Mouse (Mus musculus): ENCODE measurements around the gene Ccnd2. TPM values are rescaled to one million over a fixed set of nuclear protein-coding genes. Genes with fewer than 3 reads are reported as not detected.

The Ccnd2 gene
- polyA plus RNA-seq, 1 experiment from 2014 or later = 875 TPM

GRCm38 (mm10) chr6:127142154-127143123 lies 9.6 kb downstream of the Ccnd2 start:
- no peak overlapping the region for H3K9ac ChIP-seq (ENCODE audit: low read depth, low read length)
- WGBS = 30% methylated on average over 9 of the region's 10 CpGs
- no peak overlapping the region for H3K27ac ChIP-seq (ENCODE audit: low read length)
- peaks cover 9% of the 10 kb centered on the region; the same call in 1 of the 2 replicates for H3K36me3 ChIP-seq (ENCODE audit: control insufficient read depth, insufficient read depth, low read length)
- H3K4me2 ChIP-seq (ENCODE audit: low read depth, low read length) = no peak overlapping the region
- ATAC-seq = peak; percentile 4; the same call in 1 of the 2 replicates
- peaks cover 41% of the 10 kb centered on the region for H3K4me1 ChIP-seq (ENCODE audit: control insufficient read depth, insufficient read depth, low read length)
- H3K9me3 ChIP-seq (ENCODE audit: control insufficient read depth, low read length) = no peaks in the 10 kb centered on the region
- no peaks in the 10 kb centered on the region for H3K27me3 ChIP-seq (replicated peaks; ENCODE audit: control insufficient read depth, insufficient read depth, low read length)
- no peak overlapping the region for H3K4me3 ChIP-seq (ENCODE audit: low read length)

- H3K9me3 ChIP-seq (ENCODE audit: control insufficient read depth, low read length) = no peaks in the 10 kb centered on the region
- H3K4me2 ChIP-seq (ENCODE audit: low read depth, low read length) = no peak overlapping the region
- H3K4me3 ChIP-seq (ENCODE audit: low read length) = no peak overlapping the region
- H3K27me3 ChIP-seq (replicated peaks; ENCODE audit: control insufficient read depth, insufficient read depth, low read length) = no peaks in the 10 kb centered on the region
- 94% methylated on average over 11 of the region's 11 CpGs for WGBS
- ATAC-seq = no peak
- H3K36me3 ChIP-seq (ENCODE audit: control insufficient read depth, insufficient read depth, low read length) = peaks cover 12% of the 10 kb centered on the region; the same call in 1 of the 2 replicates
- no peak overlapping the region for H3K9ac ChIP-seq (ENCODE audit: low read depth, low read length)
- H3K4me1 ChIP-seq (ENCODE audit: control insufficient read depth, insufficient read depth, low read length) = peaks cover 15% of the 10 kb centered on the region; the same call in 1 of the 2 replicates
- H3K27ac ChIP-seq (ENCODE audit: low read length) = no peak overlapping the region
These were observed 13.0 kb downstream of the Ccnd2 start for GRCm38 (mm10) chr6:127138962-127139361.

- H3K4me2 ChIP-seq (ENCODE audit: low read depth, low read length) = no peak overlapping the region
- H3K27ac ChIP-seq (ENCODE audit: low read length) = no peak overlapping the region
- 67% methylated on average over 16 of the region's 16 CpGs for WGBS
- no peak overlapping the region for H3K4me3 ChIP-seq (ENCODE audit: low read length)
- peaks cover 14% of the 10 kb centered on the region for H3K4me1 ChIP-seq (ENCODE audit: control insufficient read depth, insufficient read depth, low read length)
- H3K9me3 ChIP-seq (ENCODE audit: control insufficient read depth, low read length) = no peaks in the 10 kb centered on the region
- no peak for ATAC-seq
- peaks cover 23% of the 10 kb centered on the region; the same call in 1 of the 2 replicates for H3K36me3 ChIP-seq (ENCODE audit: control insufficient read depth, insufficient read depth, low read length)
- no peak overlapping the region for H3K9ac ChIP-seq (ENCODE audit: low read depth, low read length)
- H3K27me3 ChIP-seq (replicated peaks; ENCODE audit: control insufficient read depth, insufficient read depth, low read length) = no peaks in the 10 kb centered on the region
These were observed 18.4 kb downstream of the Ccnd2 start for GRCm38 (mm10) chr6:127133433-127134245.

GRCm38 (mm10) chr6:127132719-127133118 lies 19.3 kb downstream of the Ccnd2 start:
- H3K4me3 ChIP-seq (ENCODE audit: low read length) = no peak overlapping the region
- no peaks in the 10 kb centered on the region for H3K27me3 ChIP-seq (replicated peaks; ENCODE audit: control insufficient read depth, insufficient read depth, low read length)
- H3K27ac ChIP-seq (ENCODE audit: low read length) = no peak overlapping the region
- H3K36me3 ChIP-seq (ENCODE audit: control insufficient read depth, insufficient read depth, low read length) = peaks cover 23% of the 10 kb centered on the region; the same call in 1 of the 2 replicates
- 54% methylated on average over 3 of the region's 3 CpGs for WGBS
- no peaks in the 10 kb centered on the region for H3K9me3 ChIP-seq (ENCODE audit: control insufficient read depth, low read length)
- H3K4me1 ChIP-seq (ENCODE audit: control insufficient read depth, insufficient read depth, low read length) = peaks cover 14% of the 10 kb centered on the region
- ATAC-seq = no peak
- no peak overlapping the region for H3K9ac ChIP-seq (ENCODE audit: low read depth, low read length)
- no peak overlapping the region for H3K4me2 ChIP-seq (ENCODE audit: low read depth, low read length)

- ATAC-seq = no peak
- Histone ChIP-seq H3K4me1 (ENCODE audit: control insufficient read depth, insufficient read depth, low read length) (peaks cover 14% of the 10 kb centered on the region), H3K9me3 (ENCODE audit: control insufficient read depth, low read length) (no peaks in the 10 kb centered on the region), H3K9ac (ENCODE audit: low read depth, low read length) (no peak overlapping the region), H3K27ac (ENCODE audit: low read length) (no peak overlapping the region), H3K27me3 (replicated peaks; ENCODE audit: control insufficient read depth, insufficient read depth, low read length) (no peaks in the 10 kb centered on the region), H3K36me3 (ENCODE audit: control insufficient read depth, insufficient read depth, low read length) (peaks cover 19% of the 10 kb centered on the region), H3K4me3 (ENCODE audit: low read length) (no peak overlapping the region), H3K4me2 (ENCODE audit: low read depth, low read length) (no peak overlapping the region)
- 62% methylated on average over 3 of the region's 3 CpGs for WGBS
These were observed 20.0 kb downstream of the Ccnd2 start for GRCm38 (mm10) chr6:127131946-127132345.

GRCm38 (mm10) chr6:127130377-127130776 lies 21.6 kb downstream of the Ccnd2 start:
- peaks cover 14% of the 10 kb centered on the region for H3K4me1 ChIP-seq (ENCODE audit: control insufficient read depth, insufficient read depth, low read length)
- 81% methylated on average over 13 of the region's 13 CpGs for WGBS
- H3K27me3 ChIP-seq (replicated peaks; ENCODE audit: control insufficient read depth, insufficient read depth, low read length) = no peaks in the 10 kb centered on the region
- ATAC-seq = no peak
- H3K27ac ChIP-seq (ENCODE audit: low read length) = no peak overlapping the region
- no peak overlapping the region for H3K9ac ChIP-seq (ENCODE audit: low read depth, low read length)
- no peak overlapping the region for H3K4me3 ChIP-seq (ENCODE audit: low read length)
- peaks cover 21% of the 10 kb centered on the region for H3K36me3 ChIP-seq (ENCODE audit: control insufficient read depth, insufficient read depth, low read length)
- no peaks in the 10 kb centered on the region for H3K9me3 ChIP-seq (ENCODE audit: control insufficient read depth, low read length)
- no peak overlapping the region for H3K4me2 ChIP-seq (ENCODE audit: low read depth, low read length)

GRCm38 (mm10) chr6:127129659-127130058 lies 22.3 kb downstream of the Ccnd2 start:
- Histone ChIP-seq H3K27ac (ENCODE audit: low read length) (no peak overlapping the region), H3K4me3 (ENCODE audit: low read length) (no peak overlapping the region), H3K9me3 (ENCODE audit: control insufficient read depth, low read length) (no peaks in the 10 kb centered on the region), H3K9ac (ENCODE audit: low read depth, low read length) (no peak overlapping the region), H3K4me1 (ENCODE audit: control insufficient read depth, insufficient read depth, low read length) (peaks cover 14% of the 10 kb centered on the region), H3K36me3 (ENCODE audit: control insufficient read depth, insufficient read depth, low read length) (peaks cover 21% of the 10 kb centered on the region), H3K27me3 (replicated peaks; ENCODE audit: control insufficient read depth, insufficient read depth, low read length) (no peaks in the 10 kb centered on the region), H3K4me2 (ENCODE audit: low read depth, low read length) (no peak overlapping the region)
- no peak for ATAC-seq
- WGBS = 92% methylated on average over 14 of the region's 14 CpGs

- 80% methylated on average over 7 of the region's 7 CpGs for WGBS
- H3K27me3 ChIP-seq (replicated peaks; ENCODE audit: control insufficient read depth, insufficient read depth, low read length) = no peaks in the 10 kb centered on the region
- ATAC-seq = no peak
These were observed 28.5 kb downstream of the Ccnd2 start for GRCm38 (mm10) chr6:127123506-127123905.

GRCm38 (mm10) chr6:127122996-127123395 lies 29.0 kb downstream of the Ccnd2 start:
- ATAC-seq = no peak
- no peaks in the 10 kb centered on the region for H3K9me3 ChIP-seq (ENCODE audit: control insufficient read depth, low read length)
- H3K9ac ChIP-seq (ENCODE audit: low read depth, low read length) = no peak overlapping the region
- no peak overlapping the region for H3K4me2 ChIP-seq (ENCODE audit: low read depth, low read length)
- H3K4me1 ChIP-seq (ENCODE audit: control insufficient read depth, insufficient read depth, low read length) = no peaks in the 10 kb centered on the region
- no peak overlapping the region for H3K4me3 ChIP-seq (ENCODE audit: low read length)
- 85% methylated on average over 5 of the region's 5 CpGs for WGBS
- H3K27me3 ChIP-seq (replicated peaks; ENCODE audit: control insufficient read depth, insufficient read depth, low read length) = no peaks in the 10 kb centered on the region
- no peak overlapping the region for H3K27ac ChIP-seq (ENCODE audit: low read length)
- peaks cover 4% of the 10 kb centered on the region; the same call in 1 of the 2 replicates for H3K36me3 ChIP-seq (ENCODE audit: control insufficient read depth, insufficient read depth, low read length)

More at GRCm38 (mm10) chr6:127123506-127123905, 28.5 kb downstream of the Ccnd2 start:
- no peak overlapping the region for H3K27ac ChIP-seq (ENCODE audit: low read length)
- H3K36me3 ChIP-seq (ENCODE audit: control insufficient read depth, insufficient read depth, low read length) = peaks cover 4% of the 10 kb centered on the region; the same call in 1 of the 2 replicates
- H3K4me2 ChIP-seq (ENCODE audit: low read depth, low read length) = no peak overlapping the region
- no peak overlapping the region for H3K4me3 ChIP-seq (ENCODE audit: low read length)
- no peaks in the 10 kb centered on the region for H3K4me1 ChIP-seq (ENCODE audit: control insufficient read depth, insufficient read depth, low read length)
- H3K9ac ChIP-seq (ENCODE audit: low read depth, low read length) = no peak overlapping the region
- H3K9me3 ChIP-seq (ENCODE audit: control insufficient read depth, low read length) = no peaks in the 10 kb centered on the region

All from intestine, embryonic 16.5 days (tissue).